Mouse (Mus musculus): ENCODE results near the gene 4933434E20Rik.

The 4933434E20Rik gene

DNA sequence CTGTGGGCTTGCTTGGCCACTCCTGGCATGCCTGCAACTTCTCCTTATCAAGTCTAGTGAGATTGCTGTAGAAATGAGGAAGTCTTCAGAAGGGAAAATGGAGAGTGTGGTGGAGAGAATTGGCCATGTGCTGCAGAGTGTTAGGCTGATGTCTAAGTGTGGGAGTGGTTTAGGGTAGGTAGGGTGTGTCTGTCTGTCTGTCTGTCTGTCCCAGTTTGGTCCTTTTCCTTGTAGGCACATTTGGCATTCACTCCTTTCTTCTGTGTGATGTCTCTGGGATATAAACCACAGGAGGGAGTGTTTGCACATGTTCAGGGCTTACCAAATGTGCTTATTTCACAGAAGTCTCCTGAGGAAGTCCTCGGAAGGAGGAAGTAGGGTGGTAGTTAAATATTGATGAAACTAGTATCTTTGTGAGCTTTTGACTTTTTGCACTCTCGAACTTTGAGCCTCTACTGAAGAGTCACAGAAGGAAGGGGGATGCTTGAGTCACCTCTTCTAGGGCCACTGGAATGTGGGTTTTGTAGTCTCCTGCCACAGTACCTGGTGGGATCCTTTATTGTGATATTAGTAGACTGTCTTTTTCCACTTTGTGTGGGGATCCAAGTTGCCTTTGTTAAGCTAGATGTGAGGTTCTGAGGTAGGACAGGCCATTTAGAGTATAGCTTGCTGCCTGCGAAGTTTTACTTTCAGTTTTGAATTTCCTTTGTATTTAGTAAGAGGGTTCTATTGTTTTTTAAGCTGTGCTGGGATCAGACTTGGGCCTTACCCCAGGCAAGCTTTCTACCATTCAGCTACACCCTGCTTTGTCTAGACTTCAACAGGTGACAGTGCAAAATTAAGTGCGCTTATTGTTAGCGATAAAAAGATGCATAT lies 30.2 kb downstream of the 4933434E20Rik start:
- DNase-seq (ENCODE audit: low spot score in 2 of 2): no peak

DNA sequence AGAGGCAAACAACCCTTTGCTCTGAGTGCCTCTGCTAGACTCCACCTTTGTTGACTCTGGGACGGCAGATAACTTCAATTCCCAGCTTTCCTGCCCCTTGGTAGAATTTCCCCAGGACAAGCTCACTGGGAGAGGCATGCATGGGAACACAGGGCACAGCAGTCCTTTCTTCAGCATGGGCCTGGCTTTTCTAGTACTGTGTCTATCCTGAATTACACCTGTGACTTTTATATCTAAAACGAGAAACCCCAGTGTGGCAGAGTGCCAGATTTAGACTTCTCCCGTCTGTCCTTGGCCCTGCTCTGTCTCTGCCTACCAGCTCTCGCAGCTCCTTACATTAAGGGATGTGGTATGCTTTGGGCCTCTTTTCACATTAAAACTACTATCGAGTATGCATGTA lies 31.6 kb downstream of the 4933434E20Rik start:
- DNase-seq (ENCODE audit: low spot score in 2 of 2): no peak

DNA sequence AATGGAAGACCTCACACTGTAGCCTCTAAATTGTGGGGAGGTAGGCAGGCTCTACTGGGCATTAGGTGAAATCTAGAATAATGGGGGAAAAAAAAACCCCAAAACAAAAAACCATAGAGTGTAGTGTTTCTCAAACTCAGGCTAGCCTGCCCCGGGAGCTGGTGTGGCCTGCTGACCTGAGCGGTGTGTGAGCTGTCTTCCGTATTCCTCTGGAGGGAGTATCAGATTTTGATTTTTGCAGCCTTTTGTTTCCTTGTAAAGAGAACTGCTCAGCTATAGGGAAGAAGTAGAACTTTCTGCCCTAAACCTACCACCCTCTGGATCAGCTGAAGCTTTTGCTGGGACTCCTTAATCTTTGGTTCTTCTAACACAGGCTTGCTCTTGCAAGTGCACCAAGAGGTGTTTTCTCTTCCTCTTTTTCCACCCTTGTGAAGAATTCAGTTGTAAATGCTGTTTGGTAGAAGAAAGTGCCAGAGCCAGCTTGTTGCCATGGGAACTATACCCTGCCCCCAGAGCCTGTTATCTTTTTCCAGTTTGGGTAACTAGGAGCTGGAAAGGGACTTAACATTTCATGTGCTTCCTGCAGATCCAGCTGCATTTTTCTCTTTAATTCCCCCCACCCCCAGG lies 32.4 kb downstream of the 4933434E20Rik start:
- no peak for DNase-seq (ENCODE audit: low spot score in 2 of 2)

- DNase-seq (ENCODE audit: low spot score in 2 of 2): no peak
Measured at GRCm38 (mm10) chr3:90084790-90085189, 33.4 kb downstream of the 4933434E20Rik start.

GRCm38 (mm10) chr3:90085281-90085680 lies 33.8 kb downstream of the 4933434E20Rik start:
- DNase-seq (ENCODE audit: low spot score in 2 of 2): no peak

- DNase-seq (ENCODE audit: low spot score in 2 of 2): no peak
Measured at GRCm38 (mm10) chr3:90086068-90086467, 34.6 kb downstream of the 4933434E20Rik start.

- DNase-seq (ENCODE audit: low spot score in 2 of 2): no peak
Measured at GRCm38 (mm10) chr3:90088617-90089016, 37.2 kb downstream of the 4933434E20Rik start.

GRCm38 (mm10) chr3:90090892-90091291 lies 39.5 kb downstream of the 4933434E20Rik start:
- no peak for DNase-seq (ENCODE audit: low spot score in 2 of 2)

GRCm38 (mm10) chr3:90094453-90094852 lies 43.0 kb downstream of the 4933434E20Rik start:
- DNase-seq (ENCODE audit: low spot score in 2 of 2): no peak

GRCm38 (mm10) chr3:90097928-90098327 lies 46.5 kb downstream of the 4933434E20Rik start:
- no peak for DNase-seq (ENCODE audit: low spot score in 2 of 2)

GRCm38 (mm10) chr3:90101010-90101409 lies 49.6 kb downstream of the 4933434E20Rik start:
- DNase-seq (ENCODE audit: low spot score in 2 of 2): no peak

GRCm38 (mm10) chr3:90101673-90102072 lies 50.2 kb downstream of the 4933434E20Rik start:
- no peak for DNase-seq (ENCODE audit: low spot score in 2 of 2)

DNA sequence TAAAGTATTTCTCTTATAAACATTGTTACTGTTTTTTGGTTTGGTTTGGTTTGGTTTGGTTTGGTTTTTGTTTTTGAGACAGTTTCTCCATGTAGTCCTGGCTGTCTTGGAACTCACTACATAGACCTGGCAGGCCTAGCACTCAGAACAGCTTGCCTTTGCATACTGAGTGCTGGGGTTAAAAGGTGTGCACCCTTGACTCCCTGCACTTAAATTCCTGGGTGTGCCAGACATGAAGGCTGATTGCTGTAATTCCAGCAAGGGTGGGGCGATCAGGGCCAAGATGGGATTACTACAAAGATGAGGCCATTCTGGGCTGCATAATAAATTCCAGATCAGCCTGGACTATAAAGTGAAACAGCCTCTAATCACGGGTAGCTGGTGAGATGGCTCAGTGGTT lies 50.8 kb downstream of the 4933434E20Rik start:
- no peak for DNase-seq (ENCODE audit: low spot score in 2 of 2)

GRCm38 (mm10) chr3:90103176-90103575 lies 51.7 kb downstream of the 4933434E20Rik start:
- no peak for DNase-seq (ENCODE audit: low spot score in 2 of 2)

- DNase-seq (ENCODE audit: low spot score in 2 of 2): no peak
Measured at GRCm38 (mm10) chr3:90103938-90104337, 52.5 kb downstream of the 4933434E20Rik start, which contains the start of gene Nup210l. Gene Nup210l, plus strand, starts transcription at chr3:90104132.

DNA sequence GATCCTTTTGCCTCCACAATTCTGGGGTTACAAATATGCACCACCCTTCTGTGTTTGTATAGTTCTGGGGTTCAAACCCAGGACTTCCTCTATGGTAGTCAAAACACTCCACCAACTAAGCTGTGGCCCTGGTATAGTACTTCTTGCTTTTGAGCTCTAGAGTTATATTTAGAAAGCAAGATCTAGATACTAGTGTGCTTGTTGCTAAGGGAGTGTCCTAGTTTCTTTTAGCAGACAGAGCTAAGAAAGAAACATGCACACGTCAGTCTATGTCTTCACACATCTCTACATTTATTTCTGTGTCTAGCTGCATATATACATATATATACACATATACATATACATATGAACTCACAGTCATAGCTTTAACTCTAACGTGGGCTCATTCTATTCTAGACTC lies 60.3 kb downstream of the 4933434E20Rik start:
- no peak for DNase-seq (ENCODE audit: low spot score in 2 of 2)

DNA sequence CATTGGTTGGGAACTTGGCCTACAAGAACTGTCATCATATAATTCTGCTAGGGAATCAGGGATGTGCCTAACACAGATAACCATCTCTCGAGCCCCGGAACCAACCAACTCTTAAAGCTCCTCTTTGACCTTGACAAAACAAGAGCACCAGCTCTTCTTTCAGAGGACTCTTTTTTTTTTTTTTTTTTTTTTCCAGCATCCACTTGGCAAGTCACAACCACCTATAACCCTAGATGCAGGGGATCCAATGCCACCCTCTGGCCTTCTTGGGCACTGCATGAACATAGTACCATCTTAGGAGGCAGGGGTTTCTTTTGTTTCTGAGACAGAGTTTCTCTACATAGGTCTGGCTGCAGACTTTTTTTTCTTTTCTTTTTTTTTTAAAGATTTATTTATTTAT lies 62.9 kb downstream of the 4933434E20Rik start:
- peak in 1 of 2 experiments; percentile 15 for DNase-seq (ENCODE audit: low spot score in 2 of 2)

DNA sequence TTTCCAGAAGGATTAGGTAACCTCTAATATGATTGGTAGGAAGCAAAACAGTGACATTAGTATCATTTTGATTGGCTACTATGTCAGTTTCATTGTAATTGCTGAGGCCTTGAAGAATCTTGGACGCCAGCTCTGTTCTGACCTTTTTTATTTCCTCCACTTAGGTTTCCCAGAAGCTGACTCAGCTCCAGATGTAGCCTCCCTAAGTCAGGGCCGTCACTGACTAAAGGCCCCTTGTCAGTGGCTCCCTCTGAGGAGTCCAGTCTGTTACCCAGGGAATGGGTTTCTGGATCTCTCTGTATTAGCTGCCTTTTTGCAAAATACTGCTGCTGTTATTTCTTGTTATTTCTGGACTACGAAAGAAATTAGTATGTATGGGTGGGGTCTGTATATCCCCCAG lies 64.1 kb downstream of the 4933434E20Rik start:
- no peak for DNase-seq (ENCODE audit: low spot score in 2 of 2)
